Mouse (Mus musculus) duodenum, adult 2 months (tissue): ENCODE measurements around the gene Kcna7. TPM values are rescaled to one million over a fixed set of nuclear protein-coding genes. Genes with fewer than 3 reads are reported as not detected.

ENCODE experiments used
- polyA plus RNA-seq: library from polyadenylated mRNA; depleted of rRNA; stranded (reverse); fragments of >200 nt; gene quantifications from 2 replicates; pipeline ENCODE4 v1.2.3, GENCODE M21; 2012; ENCODE audit warnings: low replicate concordance; rRNA removed

The Kcna7 gene
- polyA plus RNA-seq, result 0.05 TPM in 2 replicates

DNA sequence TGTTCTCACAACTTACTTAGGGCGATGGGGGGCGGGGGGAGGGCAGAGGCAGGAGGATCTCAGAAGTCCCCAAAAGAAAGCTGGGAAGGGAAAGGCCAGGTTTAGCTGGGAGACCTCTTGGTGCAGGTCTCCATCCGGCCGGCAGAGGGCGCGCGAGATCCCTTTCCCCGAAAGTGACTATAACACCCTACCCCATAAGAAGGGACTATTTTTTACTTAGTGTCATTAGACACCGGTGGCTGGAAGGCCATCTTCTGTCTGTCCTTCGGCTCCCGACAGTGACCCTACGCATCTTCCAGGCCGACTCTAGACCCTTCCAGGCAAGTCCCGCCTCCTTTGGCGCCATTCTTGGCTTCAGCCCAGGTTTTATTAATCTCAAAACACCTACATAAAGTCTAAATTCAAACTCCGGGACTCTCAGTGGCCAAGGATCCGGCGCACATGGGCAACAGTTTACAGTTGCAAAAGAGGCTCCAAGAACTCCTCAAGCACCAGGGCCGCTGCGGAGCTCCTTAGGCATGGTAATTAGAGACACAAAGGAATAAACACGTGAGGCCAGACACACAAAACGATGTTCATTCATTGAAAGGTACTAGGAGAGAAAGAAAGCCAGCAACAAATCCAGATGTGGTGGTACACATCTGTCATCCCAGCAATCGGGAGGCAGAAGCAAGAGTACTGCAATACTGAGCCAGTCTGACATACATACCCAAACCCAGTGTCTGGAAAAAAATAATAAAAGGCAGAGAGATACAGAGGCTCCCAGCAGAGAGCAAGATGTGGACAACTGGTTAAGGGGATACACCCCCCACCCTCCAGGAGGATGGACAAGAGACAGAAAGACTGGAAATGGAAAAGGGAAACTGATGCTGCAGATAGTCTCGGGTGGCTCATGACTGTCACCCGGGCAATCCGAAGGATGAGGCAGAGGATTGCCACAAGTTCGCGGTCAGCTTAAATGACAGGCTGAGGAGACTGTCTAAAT is at the start of gene Kcna7:
TSS of gene Kcna7 (plus strand) at position 563 of the 985 bp plus-strand sequence.

DNA sequence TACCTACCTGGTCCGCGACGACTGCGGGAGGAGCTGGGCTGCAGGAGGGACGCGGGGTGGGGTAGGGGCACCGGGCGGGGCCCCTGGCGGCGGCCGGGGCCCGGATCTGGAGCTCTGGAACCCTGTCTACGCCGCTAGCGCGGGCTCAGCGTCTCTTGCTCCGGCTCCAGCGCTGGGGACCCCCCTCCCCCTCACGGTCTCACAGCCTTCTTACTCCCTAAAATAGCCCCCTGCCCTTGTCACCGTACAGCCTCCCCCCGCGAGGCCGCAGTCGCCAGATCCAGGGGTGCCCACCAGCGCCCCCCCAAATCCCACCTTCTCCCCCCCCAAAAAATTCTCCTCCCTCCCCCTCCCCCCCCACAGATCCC is 38.8 kb upstream of the Kcna7 start, which contains the start of gene Ppfia3:
TSS of gene Ppfia3 (minus strand) at position 368 of the 368 bp plus-strand sequence.

DNA sequence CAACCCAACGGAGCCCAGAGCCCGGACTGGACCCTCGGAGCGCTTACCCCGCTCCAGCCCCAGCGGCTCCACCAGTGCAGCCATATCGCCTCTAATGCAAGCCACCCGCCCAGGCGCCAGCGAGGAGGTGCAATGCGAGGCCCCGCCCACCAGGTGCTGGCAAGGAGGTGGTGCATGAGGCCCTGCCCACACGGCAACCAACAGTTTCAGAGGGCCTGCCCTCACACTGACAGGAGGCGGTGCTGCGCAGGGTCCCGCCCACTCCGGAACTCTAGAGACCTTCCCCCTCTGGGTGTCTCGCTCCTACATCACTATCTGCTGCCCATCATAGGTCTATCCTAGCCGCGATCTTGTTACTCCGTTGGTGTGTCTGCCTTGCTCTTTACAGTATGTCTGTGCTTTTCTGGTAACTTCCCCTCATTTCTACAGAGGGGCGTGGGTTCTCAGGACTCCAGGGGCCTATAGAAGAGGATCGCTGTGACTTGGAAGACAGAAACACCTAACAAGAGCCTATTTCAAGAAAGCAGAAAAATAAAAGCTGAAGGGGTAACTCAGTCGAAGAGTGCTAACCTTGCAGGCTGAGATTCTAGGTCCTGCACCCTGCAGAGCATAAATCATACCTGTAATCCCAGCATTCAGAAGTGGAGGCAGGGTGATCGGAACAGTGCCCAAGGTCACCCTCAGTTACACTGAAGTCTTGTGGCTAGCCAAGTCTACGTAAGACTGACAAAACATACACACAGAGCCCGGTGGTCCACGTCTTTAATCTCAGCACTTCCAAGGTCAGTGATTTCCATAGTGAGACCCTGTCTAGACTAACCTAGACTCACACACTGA is 34.8 kb upstream of the Kcna7 start, which contains the start of gene Lin7b:
TSS of gene Lin7b (minus strand) at position 109 of the 837 bp plus-strand sequence.

DNA sequence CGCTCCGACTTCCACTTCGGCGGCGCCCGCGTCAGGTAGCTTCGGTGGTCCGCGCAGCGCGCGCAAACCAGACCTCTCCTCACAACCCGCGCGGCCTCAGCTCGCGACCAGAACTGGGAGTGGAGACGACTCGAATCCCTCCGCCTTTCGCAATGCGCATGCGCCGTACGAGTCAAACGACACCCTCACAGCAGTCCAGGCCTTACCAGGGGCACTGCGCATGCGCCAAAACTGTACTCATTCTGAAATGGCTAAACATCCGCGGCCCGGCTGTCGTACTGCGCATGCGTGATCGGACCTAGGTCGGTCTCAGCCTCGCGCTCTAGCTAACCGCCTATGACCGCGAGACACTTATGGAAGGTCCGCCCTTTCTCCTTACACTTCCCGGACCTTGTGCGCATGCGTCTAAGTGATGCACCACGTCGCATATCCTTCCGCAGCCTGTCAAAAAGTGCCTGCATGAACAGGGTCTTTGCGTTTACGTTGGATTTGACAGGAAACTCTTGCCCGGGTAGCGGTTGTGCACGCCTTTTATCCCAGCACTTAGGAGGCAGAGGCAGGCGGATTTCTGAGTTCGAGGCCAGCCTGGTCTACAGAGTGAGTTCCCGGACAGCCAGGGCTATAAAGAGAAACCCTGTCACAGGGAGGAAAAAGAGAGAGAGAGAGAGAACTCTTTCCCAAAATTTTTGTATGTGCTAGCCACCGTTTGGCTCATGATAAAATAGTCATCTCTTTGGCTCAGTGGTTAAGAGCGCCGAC is 9.7 kb upstream of the Kcna7 start, which contains the start of gene Snrnp70:
TSS of gene Snrnp70 (minus strand) at position 165 of the 759 bp plus-strand sequence.

DNA sequence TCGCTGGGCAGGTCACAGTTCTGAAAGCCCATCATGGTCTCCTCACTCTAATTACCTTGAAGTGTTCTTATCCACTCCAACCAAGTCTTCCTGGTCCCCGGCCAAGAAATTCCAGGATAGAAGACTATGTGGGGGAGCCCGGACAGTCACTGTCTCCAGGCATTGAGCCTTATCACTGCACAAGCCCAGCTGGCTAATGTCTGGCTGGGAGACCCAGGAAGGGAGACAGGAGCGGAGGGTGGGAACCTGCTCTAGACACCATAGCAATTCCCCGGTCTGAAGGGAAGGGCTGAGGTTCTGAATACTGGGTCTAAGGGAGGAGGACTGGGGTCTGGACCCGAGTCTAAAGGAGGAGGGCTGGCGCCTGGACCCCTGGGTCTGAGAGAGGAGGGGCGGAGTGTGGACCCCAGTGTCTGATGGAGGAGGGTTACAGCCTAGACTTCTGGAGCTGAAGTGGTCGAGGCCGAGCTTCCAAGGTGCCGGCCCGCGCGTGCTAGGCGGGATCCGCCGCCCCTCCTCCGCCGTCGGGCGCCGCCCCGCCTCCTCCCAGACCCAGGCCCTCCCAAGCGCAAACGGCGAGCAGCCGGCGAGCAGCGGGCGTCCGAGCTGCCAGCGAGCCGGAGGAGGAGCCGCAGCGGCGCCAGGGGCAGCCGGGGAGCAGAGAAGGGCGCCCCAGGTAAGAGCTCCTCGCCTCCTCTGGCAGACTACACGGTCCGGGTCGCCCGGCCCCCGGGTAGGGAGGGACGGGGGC is 7.8 kb downstream of the Kcna7 start, which contains the start of gene Ntf5:
TSS of gene Ntf5 (plus strand) at position 583 of the 751 bp plus-strand sequence.

GRCm38 (mm10) chr7:45420615-45420919 is 15.1 kb downstream of the Kcna7 start, which contains the start of gene Lhb:
TSS of gene Lhb (plus strand) at chr7:45420820.

DNA sequence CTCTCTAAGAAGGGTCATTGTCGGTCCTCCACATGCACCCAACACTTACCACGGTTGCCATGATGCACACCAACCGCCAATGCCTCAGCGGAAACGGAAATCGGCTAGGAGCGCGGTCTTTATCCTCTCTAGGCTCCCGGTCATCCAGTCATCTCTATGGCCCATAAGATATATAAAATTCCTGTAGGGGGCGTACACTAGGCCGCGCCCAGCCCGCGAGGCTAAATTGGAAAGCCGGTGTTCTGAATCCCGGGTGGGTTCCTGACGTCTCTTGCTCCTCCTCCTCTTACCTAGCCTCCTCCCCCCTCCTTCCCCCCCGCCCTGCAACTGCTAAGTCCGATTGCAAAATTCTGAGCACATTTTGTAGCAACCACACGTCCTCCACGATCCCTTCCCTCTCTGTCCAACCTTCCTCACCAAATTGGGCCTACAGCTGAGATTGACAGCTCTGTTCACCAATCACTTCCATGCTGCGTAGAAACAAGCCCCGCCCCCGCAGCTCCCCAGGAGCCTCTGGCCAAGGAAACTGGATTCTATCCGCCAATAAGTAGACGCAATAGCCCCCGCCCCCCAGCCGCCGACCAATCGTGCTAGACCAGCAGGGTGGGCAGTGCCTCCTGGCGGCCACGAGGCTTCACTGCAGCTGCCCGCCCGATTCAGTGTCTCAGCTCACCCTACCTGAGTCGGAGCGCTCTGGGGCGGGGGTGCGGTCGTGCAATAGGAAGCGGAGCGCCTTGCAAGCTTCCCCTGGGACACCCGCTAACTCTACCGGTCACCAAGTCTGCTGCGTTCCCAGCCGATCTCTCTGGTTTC is 29.0 kb downstream of the Kcna7 start, which contains the start of gene Gys1:
TSS of gene Gys1 (plus strand) at position 642 of the 813 bp plus-strand sequence.

GRCm38 (mm10) chr7:45437521-45438276 is 32.2 kb downstream of the Kcna7 start, which contains the start of gene Ruvbl2:
TSS of gene Ruvbl2 (minus strand) at chr7:45438096.

Other genes with a start within 250 kb of the Kcna7 start
- 0.07 and 0.09 TPM in 2 replicates for gene Slc17a7, start 241.7 kb upstream of the Kcna7 start, polyA plus RNA-seq
- not detected in 2 replicates for gene Gfy, start 226.1 kb upstream of the Kcna7 start, polyA plus RNA-seq
- not detected in 2 replicates for gene Pth2, start 224.7 kb upstream of the Kcna7 start, polyA plus RNA-seq
- 0.04 TPM in 1 of 2 replicates, not detected in the other for gene Ccdc155, start 200.8 kb upstream of the Kcna7 start, polyA plus RNA-seq
- 0.11 and 1.4 TPM in 2 replicates for gene Dkkl1, start 193.5 kb upstream of the Kcna7 start, polyA plus RNA-seq
- gene Tead2, start 189.9 kb upstream of the Kcna7 start, polyA plus RNA-seq, result 7.2 and 14.7 TPM in 2 replicates
- gene Cd37, start 166.5 kb upstream of the Kcna7 start, polyA plus RNA-seq, result 12.2 and 41.2 TPM in 2 replicates
- not detected in 2 replicates for gene Slc6a16, start 164.6 kb upstream of the Kcna7 start, polyA plus RNA-seq
- gene Slc6a21, start 128.1 kb upstream of the Kcna7 start, polyA plus RNA-seq, result 0.13 TPM in 1 of 2 replicates, not detected in the other
- gene Trpm4, start 71.9 kb upstream of the Kcna7 start, polyA plus RNA-seq, result 125 and 254 TPM in 2 replicates
- gene Hrc, start 70.4 kb upstream of the Kcna7 start, polyA plus RNA-seq, result 0.09 and 0.55 TPM in 2 replicates
- gene Ppfia3, start 38.6 kb upstream of the Kcna7 start, polyA plus RNA-seq, result 34.3 and 84.9 TPM in 2 replicates
- 2.5 and 6.3 TPM in 2 replicates for gene Lin7b, start 35.1 kb upstream of the Kcna7 start, polyA plus RNA-seq
- 112 and 146 TPM in 2 replicates for gene Snrnp70, start 9.9 kb upstream of the Kcna7 start, polyA plus RNA-seq
- gene Ntf5, start 8.0 kb downstream of the Kcna7 start, polyA plus RNA-seq, result 0.05 and 0.39 TPM in 2 replicates
- gene Lhb, start 15.2 kb downstream of the Kcna7 start, polyA plus RNA-seq, result 0.26 TPM in 1 of 2 replicates, not detected in the other
- gene Gys1, start 29.2 kb downstream of the Kcna7 start, polyA plus RNA-seq, result 12.8 and 17.7 TPM in 2 replicates
- gene Ruvbl2, start 32.4 kb downstream of the Kcna7 start, polyA plus RNA-seq, result 41.3 and 64.9 TPM in 2 replicates
- 4,626 and 7,473 TPM in 2 replicates for gene Ftl1, start 54.2 kb downstream of the Kcna7 start, polyA plus RNA-seq
- 99.5 and 120 TPM in 2 replicates for gene Bax, start 61.2 kb downstream of the Kcna7 start, polyA plus RNA-seq
- 0.18 TPM in 1 of 2 replicates, not detected in the other for gene Tulp2, start 76.2 kb downstream of the Kcna7 start, polyA plus RNA-seq
- gene Gm45808, start 81.2 kb downstream of the Kcna7 start, polyA plus RNA-seq, result not detected in 2 replicates
- gene Dhdh, start 83.2 kb downstream of the Kcna7 start, polyA plus RNA-seq, result 0.32 and 0.59 TPM in 2 replicates
- gene Nucb1, start 104.8 kb downstream of the Kcna7 start, polyA plus RNA-seq, result 567 and 598 TPM in 2 replicates
- gene Ppp1r15a, start 120.6 kb downstream of the Kcna7 start, polyA plus RNA-seq, result 18.7 and 21.9 TPM in 2 replicates
- gene Plekha4, start 120.7 kb downstream of the Kcna7 start, polyA plus RNA-seq, result 3.7 and 6.0 TPM in 2 replicates
- 0.63 and 0.78 TPM in 2 replicates for gene Hsd17b14, start 149.2 kb downstream of the Kcna7 start, polyA plus RNA-seq
- gene Bcat2, start 164.5 kb downstream of the Kcna7 start, polyA plus RNA-seq, result 31.0 and 41.9 TPM in 2 replicates
- 2.2 TPM in 1 of 2 replicates, not detected in the other for gene Fgf21, start 209.8 kb downstream of the Kcna7 start, polyA plus RNA-seq
- gene Fut1, start 211.6 kb downstream of the Kcna7 start, polyA plus RNA-seq, result 0.47 and 1.1 TPM in 2 replicates
- gene Izumo1, start 216.2 kb downstream of the Kcna7 start, polyA plus RNA-seq, result 0.25 and 0.43 TPM in 2 replicates
- 8.4 and 11.8 TPM in 2 replicates for gene Rasip1, start 221.8 kb downstream of the Kcna7 start, polyA plus RNA-seq
- gene Mamstr, start 234.3 kb downstream of the Kcna7 start, polyA plus RNA-seq, result 1.1 and 2.0 TPM in 2 replicates